Mouse (Mus musculus) limb, embryonic 14.5 days (tissue): ENCODE results near the gene Tmem131. TPM values are rescaled to one million over a fixed set of nuclear protein-coding genes. Genes with fewer than 3 reads are reported as not detected.

Experiments
- ATAC-seq: fragments of 200-750 bp; cut with Nextera tagmentation; 2 replicates; pipeline ENCODE4 v1.8.0; 2017; ENCODE audit warnings: low read depth, moderate number of reproducible peaks, moderate TSS enrichment; ENCODE audit not compliant: low FRiP score
- DNase-seq: peaks from one replicate; pipeline ENCODE4 v3.0.0-alpha.2; 2015; ENCODE audit warnings: low spot score
- H3K27ac ChIP-seq: fragments of 300-500 bp; sonication (generic); replicated peaks from 2 replicates; pipeline ENCODE4 v1.5.1; 2014; ENCODE audit warnings: low read depth, mild to moderate bottlenecking, low read length, moderate library complexity, mixed read lengths
- H3K27me3 ChIP-seq: fragments of 300-500 bp; sonication (generic); 2 replicates; pipeline ENCODE4 v1.6.1; 2014; ENCODE audit warnings: low read length, mixed read lengths; ENCODE audit not compliant: control insufficient read depth, insufficient read depth
- H3K36me3 ChIP-seq: fragments of 300-500 bp; sonication (generic); 2 replicates; pipeline ENCODE4 v1.6.1; 2014; ENCODE audit warnings: mild to moderate bottlenecking, low read length, moderate library complexity, mixed read lengths; ENCODE audit not compliant: control insufficient read depth, insufficient read depth
- H3K4me1 ChIP-seq: fragments of 300-500 bp; sonication (generic); 2 replicates; pipeline ENCODE4 v1.6.1; 2014; ENCODE audit warnings: antibody characterized with exemption, low read length, mixed read lengths; ENCODE audit not compliant: control insufficient read depth, insufficient read depth
- H3K4me2 ChIP-seq: fragments of 300-500 bp; sonication (generic); replicated peaks from 2 replicates; pipeline ENCODE4 v1.6.1; 2014; ENCODE audit warnings: low read depth, mild to moderate bottlenecking, low read length, moderate library complexity; ENCODE audit not compliant: severe bottlenecking
- H3K4me3 ChIP-seq: fragments of 300-500 bp; sonication (generic); replicated peaks from 2 replicates; pipeline ENCODE4 v1.5.1; 2014; ENCODE audit warnings: low read length
- H3K9ac ChIP-seq: fragments of 300-500 bp; sonication (generic); 2 replicates; pipeline ENCODE4 v1.6.1; 2014; ENCODE audit warnings: mild to moderate bottlenecking, low read depth, low read length, moderate library complexity; ENCODE audit not compliant: severe bottlenecking
- H3K9me3 ChIP-seq: fragments of 300-500 bp; sonication (generic); 2 replicates; pipeline ENCODE4 v1.6.1; 2016; ENCODE audit warnings: low read length; ENCODE audit not compliant: control insufficient read depth
- POLR2A ChIP-seq: fragments of 200-500 bp; IDR thresholded peaks from 2 replicates; pipeline ENCODE4 v1.8.0; 2012; ENCODE audit warnings: inconsistent platforms, mild to moderate bottlenecking, moderate library complexity, borderline replicate concordance; ENCODE audit not compliant: insufficient read depth, insufficient read length; ENCODE audit errors: extremely low read depth
- WGBS: fragments of 180-500 bp; shearing (Covaris S2); extraction: QIAGEN DNeasy Blood & Tissue Kit; methylation state at CpG from one replicate; pipeline ENCODE4 v1.1.7; 2014; 5-methylcytosine and 5-hydroxymethylcytosine counted together
- polyA plus RNA-seq, 2 experiments: library from polyadenylated mRNA; depleted of rRNA in 1 of 2; stranded (reverse) in 1 of 2; unstranded in 1 of 2; fragments of >200 nt; fragmentation: Nextera tagmentation in 1 of 2; extraction: Ambion mirVana in 1 of 2; gene quantifications; 2 replicates each; pipeline versions ENCODE4 v1.2.1 to v1.2.3; 2012 to 2014

The Tmem131 gene
- polyA plus RNA-seq, 2 experiments: 22.5 to 42.3 TPM

- Histone ChIP-seq H3K27me3 (no peaks in the 10 kb centered on the region), H3K4me1 (no peaks in the 10 kb centered on the region)
Observed at GRCm38 (mm10) chr1:36970918-36971617, 27.6 kb upstream of the Tmem131 start.

DNA sequence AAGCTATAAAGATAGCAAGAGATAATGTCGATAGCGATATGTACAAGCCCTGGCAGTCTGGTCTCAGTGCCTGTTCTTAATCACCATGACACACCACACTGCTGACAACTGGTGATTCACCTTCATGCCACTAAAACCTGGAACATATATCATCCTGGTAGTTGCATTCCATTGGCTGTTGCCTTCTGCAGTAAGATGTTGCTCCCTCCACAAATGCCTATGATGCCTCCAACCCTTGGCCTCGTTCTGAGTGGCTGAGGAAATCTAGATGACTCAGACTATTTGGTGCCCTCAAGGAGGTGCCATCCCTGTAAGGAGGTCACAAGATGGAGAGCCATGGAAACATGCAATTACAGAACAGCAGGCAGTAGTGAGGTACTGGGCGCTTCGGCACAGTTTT, 22.4 kb upstream of the Tmem131 start:
- Histone ChIP-seq H3K27me3 (no peaks in the 10 kb centered on the region), H3K9ac (no peak overlapping the region), H3K4me3 (no peak overlapping the region), H3K9me3 (no peaks in the 10 kb centered on the region), H3K36me3 (no peaks in the 10 kb centered on the region), H3K27ac (no peak overlapping the region), H3K4me1 (no peaks in the 10 kb centered on the region), H3K4me2 (no peak overlapping the region)
- 83% methylated on average over 5 of the region's 5 CpGs for whole genome bisulfite sequencing
- no peak for TF ChIP-seq POLR2A
- DNase-seq (no peak), ATAC-seq (no peak)

More at GRCm38 (mm10) chr1:36970918-36971617, 27.6 kb upstream of the Tmem131 start:
- no peak for TF ChIP-seq POLR2A
- Histone ChIP-seq H3K27ac (no peak overlapping the region), H3K9me3 (no peaks in the 10 kb centered on the region), H3K4me2 (no peak overlapping the region), H3K36me3 (no peaks in the 10 kb centered on the region), H3K9ac (no peak overlapping the region), H3K4me3 (no peak overlapping the region)
- ATAC-seq (no peak), DNase-seq (no peak)
- 89% methylated on average over 3 of the region's 3 CpGs for WGBS

GRCm38 (mm10) chr1:36962379-36963176, 19.1 kb upstream of the Tmem131 start:
- ATAC-seq: no peak
- no peak overlapping the region for H3K4me3 ChIP-seq
- no peak overlapping the region for H3K9ac ChIP-seq
- H3K4me1 ChIP-seq: no peaks in the 10 kb centered on the region
- H3K9me3 ChIP-seq: no peaks in the 10 kb centered on the region
- no peaks in the 10 kb centered on the region for H3K27me3 ChIP-seq
- no peaks in the 10 kb centered on the region for H3K36me3 ChIP-seq
- 86% methylated on average over 10 of the region's 10 CpGs for WGBS
- no peak for TF ChIP-seq POLR2A
- no peak overlapping the region for H3K4me2 ChIP-seq
- no peak for DNase-seq
- H3K27ac ChIP-seq: no peak overlapping the region

DNA sequence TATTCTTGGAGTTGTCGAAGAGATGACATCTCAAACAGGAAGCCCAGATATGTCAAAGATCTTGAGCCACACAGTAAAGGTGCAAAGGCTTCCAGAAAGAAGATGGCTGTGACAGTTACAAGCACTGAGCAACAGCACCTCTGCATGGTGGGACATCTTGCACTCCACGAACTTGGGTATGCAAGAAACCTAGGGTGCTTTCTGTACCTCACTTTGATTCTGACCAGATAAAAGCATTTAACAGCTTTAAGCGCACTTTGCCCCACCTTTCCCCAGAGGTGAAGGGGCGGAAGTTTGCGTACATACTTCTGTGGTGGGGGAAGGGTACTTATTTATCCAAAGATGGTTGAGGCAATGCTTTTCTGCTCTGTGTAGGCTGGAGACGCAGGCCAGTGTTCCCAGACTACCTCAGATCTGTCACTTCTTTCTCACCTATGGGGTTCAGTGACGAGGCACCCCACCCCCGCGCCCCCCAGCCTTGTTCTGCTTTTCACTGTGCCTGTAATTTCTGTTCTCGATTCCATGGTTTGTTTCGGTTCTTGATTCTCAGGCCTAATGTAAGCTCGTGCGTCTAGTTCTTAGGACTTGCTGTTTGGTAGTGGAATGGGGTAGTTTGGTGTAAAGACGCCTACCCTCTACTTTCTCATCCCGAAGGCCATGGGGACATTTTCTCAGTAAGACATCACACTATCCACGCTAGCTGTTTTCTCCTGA, 17.2 kb upstream of the Tmem131 start:
- 79% methylated on average over 16 of the region's 16 CpGs for WGBS
- H3K27ac ChIP-seq: no peak overlapping the region
- H3K4me2 ChIP-seq: no peak overlapping the region
- no peaks in the 10 kb centered on the region for H3K4me1 ChIP-seq
- DNase-seq (no peak), ATAC-seq (no peak)
- no peaks in the 10 kb centered on the region for H3K36me3 ChIP-seq
- no peak for TF ChIP-seq POLR2A
- H3K9me3 ChIP-seq: no peaks in the 10 kb centered on the region
- H3K9ac ChIP-seq: no peak overlapping the region
- H3K4me3 ChIP-seq: no peak overlapping the region
- H3K27me3 ChIP-seq: no peaks in the 10 kb centered on the region

DNA sequence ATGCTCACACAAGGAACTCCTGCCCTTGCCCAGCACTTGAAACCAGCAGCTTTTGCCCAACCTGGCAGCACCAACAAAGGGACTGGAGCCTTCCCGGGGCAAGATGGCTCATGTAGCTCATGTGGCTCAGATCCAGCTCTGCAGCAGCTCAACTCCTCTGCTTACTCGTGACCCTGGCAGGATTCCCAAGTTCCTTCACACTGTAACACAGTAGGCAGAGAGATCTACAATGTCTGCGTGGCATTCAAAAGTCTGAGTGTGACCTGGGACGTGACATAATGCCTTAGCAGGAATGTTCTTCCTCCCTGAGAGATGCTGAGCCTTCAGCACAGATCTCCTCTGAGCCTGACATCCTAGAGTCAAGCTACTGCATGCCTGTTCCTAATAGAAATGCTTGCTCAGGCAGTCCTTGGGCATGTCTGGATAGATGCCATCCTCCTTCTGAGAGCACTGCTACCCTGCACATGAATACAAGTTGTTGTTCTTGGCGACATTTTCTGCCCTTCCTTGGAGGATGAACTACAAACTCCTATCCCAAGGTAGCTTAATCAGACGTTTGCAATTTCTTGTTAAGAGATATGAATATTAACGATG, 6.2 kb upstream of the Tmem131 start:
- Histone ChIP-seq H3K9ac (no peak overlapping the region), H3K27me3 (no peaks in the 10 kb centered on the region), H3K9me3 (no peaks in the 10 kb centered on the region), H3K36me3 (no peaks in the 10 kb centered on the region), H3K4me3 (no peak overlapping the region), H3K4me2 (no peak overlapping the region), H3K4me1 (no peaks in the 10 kb centered on the region), H3K27ac (no peak overlapping the region)
- DNase-seq: peak; percentile 27
- TF ChIP-seq POLR2A: no peak
- ATAC-seq: no peak
- WGBS: 68% methylated on average over 7 of the region's 7 CpGs
